Mouse (Mus musculus) c-Kit-positive CD71-positive TER-119-positive erythroid progenitor cells, embryonic 14.5 days (primary cell): ENCODE data around the gene Matn4.
A peak's percentile ranks its signal among the peaks of the same experiment; 100 is the strongest.
"Not testable (repeated sequence)": the region's sequence is repeated elsewhere in the genome, so short reads cannot be mapped to it uniquely, and the experiment has no call there.

Experiments
- DNase-seq: peaks from one replicate; pipeline ENCODE4 v3.0.0-alpha.2; 2013; ENCODE audit warnings: low spot score

The Matn4 gene

GRCm38 (mm10) chr2:164371371-164371770 is 33.6 kb downstream of the Matn4 start:
- DNase-seq: no peak

- no peak for DNase-seq
Observed at GRCm38 (mm10) chr2:164368620-164369105, 36.3 kb downstream of the Matn4 start.

- DNase-seq: no peak
Observed at GRCm38 (mm10) chr2:164366947-164367346, 38.0 kb downstream of the Matn4 start.

- DNase-seq: no peak
Observed at GRCm38 (mm10) chr2:164360974-164361657, 43.8 kb downstream of the Matn4 start.

- no peak for DNase-seq
Observed at GRCm38 (mm10) chr2:164359668-164360067, 45.3 kb downstream of the Matn4 start.

- no peak for DNase-seq
Observed at GRCm38 (mm10) chr2:164359031-164359430, 45.9 kb downstream of the Matn4 start.

GRCm38 (mm10) chr2:164358373-164358772 is 46.6 kb downstream of the Matn4 start:
- no peak for DNase-seq

GRCm38 (mm10) chr2:164356177-164356967 is 48.6 kb downstream of the Matn4 start:
- no peak for DNase-seq

- DNase-seq: no peak
Observed at GRCm38 (mm10) chr2:164353356-164353755, 51.6 kb downstream of the Matn4 start.

GRCm38 (mm10) chr2:164352697-164353096 is 52.3 kb downstream of the Matn4 start:
- DNase-seq: no peak

- DNase-seq: peak; percentile 19
Observed at GRCm38 (mm10) chr2:164348980-164349379, 56.0 kb downstream of the Matn4 start.

GRCm38 (mm10) chr2:164347697-164348096 is 57.3 kb downstream of the Matn4 start:
- DNase-seq: not testable (repeated sequence)

GRCm38 (mm10) chr2:164343732-164344131 is 61.2 kb downstream of the Matn4 start:
- not testable (repeated sequence) for DNase-seq
